Mouse (Mus musculus) forebrain, embryonic 14.5 days (tissue): ENCODE measurements around the gene Fads2. TPM values are rescaled to one million over a fixed set of nuclear protein-coding genes. Genes with fewer than 3 reads are reported as not detected.

Experiments
- polyA plus RNA-seq: library from polyadenylated mRNA; unstranded; fragments of >200 nt; fragmentation: Nextera tagmentation; extraction: Ambion mirVana; gene quantifications from 2 replicates; pipeline ENCODE4 v1.2.1, GENCODE M21; 2014

Gene Fads2
- polyA plus RNA-seq, 1 experiment from 2014 or later = 71.1 TPM

Other genes starting within 250 kb of the Fads2 start
- 39.8 and 41.0 TPM in 2 replicates for gene Incenp, start 202.2 kb downstream of the Fads2 start, polyA plus RNA-seq
- 1,442 and 1,550 TPM in 2 replicates for gene Fth1, start 121.1 kb downstream of the Fads2 start, polyA plus RNA-seq
- 1.1 and 1.4 TPM in 2 replicates for gene Best1, start 100.1 kb downstream of the Fads2 start, polyA plus RNA-seq
- 20.6 and 21.5 TPM in 2 replicates for gene Rab3il1, start 100.1 kb downstream of the Fads2 start, polyA plus RNA-seq
- 9.6 and 12.5 TPM in 2 replicates for gene Fads3, start 60.2 kb downstream of the Fads2 start, polyA plus RNA-seq
- gene Fads1, start 81.1 kb upstream of the Fads2 start, polyA plus RNA-seq = 104 and 125 TPM in 2 replicates
- 380 and 505 TPM in 2 replicates for gene Tmem258, start 102.3 kb upstream of the Fads2 start, polyA plus RNA-seq
- gene Fen1, start 102.4 kb upstream of the Fads2 start, polyA plus RNA-seq = 53.4 and 63.9 TPM in 2 replicates
- gene Myrf, start 139.0 kb upstream of the Fads2 start, polyA plus RNA-seq = 0.20 and 0.40 TPM in 2 replicates
- 3.6 and 5.8 TPM in 2 replicates for gene Dagla, start 203.1 kb upstream of the Fads2 start, polyA plus RNA-seq